Mouse (Mus musculus): ENCODE measurements around the gene Syt1. TPM values are rescaled to one million over a fixed set of nuclear protein-coding genes. Genes with fewer than 3 reads are reported as not detected.

Syt1 gene
- total RNA-seq, 1 experiment: 0.58 TPM

- no peak overlapping the region for H3K4me3 ChIP-seq (ENCODE audit: insufficient read depth in 1 of 2, low read depth in 1 of 2, low read length in 2 of 2, poor library complexity in 1 of 2, severe bottlenecking in 1 of 2)
- H3K36me3 ChIP-seq (ENCODE audit: control insufficient read depth, insufficient read depth, low read length, poor library complexity, severe bottlenecking): no peaks in the 10 kb centered on the region
- no peak overlapping the region for H3K27ac ChIP-seq (ENCODE audit: insufficient read depth, low read depth, low read length, poor library complexity, severe bottlenecking)
- no peak overlapping the region for H3K9ac ChIP-seq (ENCODE audit: insufficient read depth, low read depth, low read length, poor library complexity, severe bottlenecking)
- in situ Hi-C loops (cut with MboI; ENCODE audit: low sequenced_read_pairs in 2 of 2, unreplicated experiment in 2 of 2): loop anchor here in 1 of 2 experiments (10.0 kb wide), 1 partner anchor 227 kb away; no protein-coding TSS in a partner anchor
- DNase-seq (ENCODE audit: low read depth, low spot score): no peak
- H3K9me3 ChIP-seq (ENCODE audit: control insufficient read depth, insufficient read depth, low read depth, low read length): no peaks in the 10 kb centered on the region
- no peak for TF ChIP-seq MAFK (IDR thresholded peaks at IDR 0.05; ENCODE audit: insufficient read depth, low read depth, low read length)
- no peak for TF ChIP-seq CHD2 (IDR thresholded peaks at IDR 0.05; ENCODE audit: low read depth, low read length)
- no peak for TF ChIP-seq ZNF384 (IDR thresholded peaks at IDR 0.05; ENCODE audit: low read depth, low read length)
- TF ChIP-seq ZC3H11A (IDR thresholded peaks at IDR 0.05; ENCODE audit: borderline replicate concordance, low read depth, low read length): no peak
- TF ChIP-seq HCFC1 (IDR thresholded peaks at IDR 0.05; ENCODE audit: borderline replicate concordance, insufficient read depth, low read length): no peak
- H3K4me1 ChIP-seq (ENCODE audit: control insufficient read depth in 2 of 2, insufficient read depth in 2 of 2, low read length in 2 of 2, poor library complexity in 1 of 2): peaks cover 0 to 3% of the 10 kb centered on the region in 2 experiments; a peak in 1 of 4 replicates
Measured at GRCm38 (mm10) chr10:108531641-108532040, 479.1 kb downstream of the Syt1 start.

- H3K27ac ChIP-seq (ENCODE audit: insufficient read depth, low read depth, low read length, poor library complexity, severe bottlenecking): no peak overlapping the region
- DNase-seq (ENCODE audit: low read depth, low spot score): no peak
Measured at GRCm38 (mm10) chr10:108531111-108531510, 479.7 kb downstream of the Syt1 start.

GRCm38 (mm10) chr10:108528338-108528737 lies 482.4 kb downstream of the Syt1 start:
- in situ Hi-C loops (cut with MboI; ENCODE audit: low sequenced_read_pairs in 2 of 2, unreplicated experiment in 2 of 2): no loop called here
- H3K4me1 ChIP-seq (ENCODE audit: control insufficient read depth in 2 of 2, insufficient read depth in 2 of 2, low read length in 2 of 2, poor library complexity in 1 of 2): peaks cover 0 to 3% of the 10 kb centered on the region in 2 experiments; a peak in 1 of 4 replicates
- no peaks in the 10 kb centered on the region for H3K36me3 ChIP-seq (ENCODE audit: control insufficient read depth, insufficient read depth, low read length, poor library complexity, severe bottlenecking)
- TF ChIP-seq CHD2 (IDR thresholded peaks at IDR 0.05; ENCODE audit: low read depth, low read length) (no peak), ZC3H11A (IDR thresholded peaks at IDR 0.05; ENCODE audit: borderline replicate concordance, low read depth, low read length) (no peak), MAFK (IDR thresholded peaks at IDR 0.05; ENCODE audit: insufficient read depth, low read depth, low read length) (no peak), ZNF384 (IDR thresholded peaks at IDR 0.05; ENCODE audit: low read depth, low read length) (no peak), HCFC1 (IDR thresholded peaks at IDR 0.05; ENCODE audit: borderline replicate concordance, insufficient read depth, low read length) (no peak)
- no peak for DNase-seq (ENCODE audit: low read depth, low spot score)
- H3K9me3 ChIP-seq (ENCODE audit: control insufficient read depth, insufficient read depth, low read depth, low read length): no peaks in the 10 kb centered on the region
- H3K27ac ChIP-seq (ENCODE audit: insufficient read depth, low read depth, low read length, poor library complexity, severe bottlenecking): no peak overlapping the region
- H3K9ac ChIP-seq (ENCODE audit: insufficient read depth, low read depth, low read length, poor library complexity, severe bottlenecking): no peak overlapping the region
- no peak overlapping the region for H3K4me3 ChIP-seq (ENCODE audit: insufficient read depth in 1 of 2, low read depth in 1 of 2, low read length in 2 of 2, poor library complexity in 1 of 2, severe bottlenecking in 1 of 2)

More at GRCm38 (mm10) chr10:108531111-108531510, 479.7 kb downstream of the Syt1 start:
- peaks cover 0 to 3% of the 10 kb centered on the region in 2 experiments; a peak in 1 of 4 replicates for H3K4me1 ChIP-seq (ENCODE audit: control insufficient read depth in 2 of 2, insufficient read depth in 2 of 2, low read length in 2 of 2, poor library complexity in 1 of 2)
- H3K9me3 ChIP-seq (ENCODE audit: control insufficient read depth, insufficient read depth, low read depth, low read length): no peaks in the 10 kb centered on the region
- in situ Hi-C loops (cut with MboI; ENCODE audit: low sequenced_read_pairs in 2 of 2, unreplicated experiment in 2 of 2): loop anchor here in 1 of 2 experiments (10.0 kb wide), 1 partner anchor 226 kb away; no protein-coding TSS in a partner anchor
- no peak overlapping the region for H3K9ac ChIP-seq (ENCODE audit: insufficient read depth, low read depth, low read length, poor library complexity, severe bottlenecking)
- H3K4me3 ChIP-seq (ENCODE audit: insufficient read depth in 1 of 2, low read depth in 1 of 2, low read length in 2 of 2, poor library complexity in 1 of 2, severe bottlenecking in 1 of 2): no peak overlapping the region
- no peaks in the 10 kb centered on the region for H3K36me3 ChIP-seq (ENCODE audit: control insufficient read depth, insufficient read depth, low read length, poor library complexity, severe bottlenecking)
- TF ChIP-seq CHD2 (IDR thresholded peaks at IDR 0.05; ENCODE audit: low read depth, low read length) (no peak), ZC3H11A (IDR thresholded peaks at IDR 0.05; ENCODE audit: borderline replicate concordance, low read depth, low read length) (no peak), ZNF384 (IDR thresholded peaks at IDR 0.05; ENCODE audit: low read depth, low read length) (no peak), HCFC1 (IDR thresholded peaks at IDR 0.05; ENCODE audit: borderline replicate concordance, insufficient read depth, low read length) (no peak), MAFK (IDR thresholded peaks at IDR 0.05; ENCODE audit: insufficient read depth, low read depth, low read length) (no peak)

GRCm38 (mm10) chr10:108525506-108525905 lies 485.3 kb downstream of the Syt1 start:
- in situ Hi-C loops (cut with MboI; ENCODE audit: low sequenced_read_pairs in 2 of 2, unreplicated experiment in 2 of 2): no loop called here
- no peak for DNase-seq (ENCODE audit: low read depth, low spot score)
- no peaks in the 10 kb centered on the region for H3K36me3 ChIP-seq (ENCODE audit: control insufficient read depth, insufficient read depth, low read length, poor library complexity, severe bottlenecking)
- no peak overlapping the region for H3K27ac ChIP-seq (ENCODE audit: insufficient read depth, low read depth, low read length, poor library complexity, severe bottlenecking)
- TF ChIP-seq CHD2 (IDR thresholded peaks at IDR 0.05; ENCODE audit: low read depth, low read length) (no peak), ZC3H11A (IDR thresholded peaks at IDR 0.05; ENCODE audit: borderline replicate concordance, low read depth, low read length) (no peak), ZNF384 (IDR thresholded peaks at IDR 0.05; ENCODE audit: low read depth, low read length) (no peak), HCFC1 (IDR thresholded peaks at IDR 0.05; ENCODE audit: borderline replicate concordance, insufficient read depth, low read length) (no peak), MAFK (IDR thresholded peaks at IDR 0.05; ENCODE audit: insufficient read depth, low read depth, low read length) (no peak)
- no peaks in the 10 kb centered on the region for H3K4me1 ChIP-seq (ENCODE audit: control insufficient read depth in 2 of 2, insufficient read depth in 2 of 2, low read length in 2 of 2, poor library complexity in 1 of 2)
- H3K9me3 ChIP-seq (ENCODE audit: control insufficient read depth, insufficient read depth, low read depth, low read length): no peaks in the 10 kb centered on the region
- no peak overlapping the region for H3K4me3 ChIP-seq (ENCODE audit: insufficient read depth in 1 of 2, low read depth in 1 of 2, low read length in 2 of 2, poor library complexity in 1 of 2, severe bottlenecking in 1 of 2)
- no peak overlapping the region for H3K9ac ChIP-seq (ENCODE audit: insufficient read depth, low read depth, low read length, poor library complexity, severe bottlenecking)
